Mouse (Mus musculus) embryonic facial prominence, embryonic 10.5 days (tissue): ENCODE data around the gene Churc1. TPM values are rescaled to one million over a fixed set of nuclear protein-coding genes. Genes with fewer than 3 reads are reported as not detected.

Experiments
- DNase-seq: peaks from one replicate; pipeline ENCODE4 v3.0.0-alpha.2; 2017; ENCODE audit warnings: low spot score
- H3K27ac ChIP-seq: fragments of 300-500 bp; sonication (generic); replicated peaks from 2 replicates; pipeline ENCODE4 v1.5.1; 2016; ENCODE audit warnings: mild to moderate bottlenecking
- H3K27me3 ChIP-seq: fragments of 300-500 bp; sonication (generic); replicated peaks from 2 replicates; pipeline ENCODE4 v1.6.1; 2016; ENCODE audit warnings: low read depth, mild to moderate bottlenecking; ENCODE audit not compliant: poor library complexity, severe bottlenecking
- H3K36me3 ChIP-seq: fragments of 300-500 bp; sonication (generic); replicated peaks from 2 replicates; pipeline ENCODE4 v1.6.1; 2016; ENCODE audit warnings: mild to moderate bottlenecking, moderate library complexity
- H3K4me1 ChIP-seq: fragments of 300-500 bp; sonication (generic); 2 replicates; pipeline ENCODE4 v1.6.1; 2016
- H3K4me3 ChIP-seq: fragments of 300-500 bp; sonication (generic); 2 replicates; pipeline ENCODE4 v1.5.1; 2016; ENCODE audit warnings: mild to moderate bottlenecking, moderate library complexity
- H3K9me3 ChIP-seq: fragments of 300-500 bp; sonication (generic); 2 replicates; pipeline ENCODE4 v1.6.1; 2016; ENCODE audit warnings: mild to moderate bottlenecking
- WGBS: fragments of 180-500 bp; shearing (Covaris S2); methylation state at CpG from one replicate; pipeline ENCODE4 v1.1.7; 2016; 5-methylcytosine and 5-hydroxymethylcytosine counted together
- polyA plus RNA-seq: library from polyadenylated mRNA; unstranded; fragments of >200 nt; fragmentation: Nextera tagmentation; extraction: Ambion mirVana; gene quantifications from 2 replicates; pipeline ENCODE4 v1.2.1, GENCODE M21; 2016

Gene Churc1
- polyA plus RNA-seq, 1 experiment from 2014 or later, result 101 TPM

DNA sequence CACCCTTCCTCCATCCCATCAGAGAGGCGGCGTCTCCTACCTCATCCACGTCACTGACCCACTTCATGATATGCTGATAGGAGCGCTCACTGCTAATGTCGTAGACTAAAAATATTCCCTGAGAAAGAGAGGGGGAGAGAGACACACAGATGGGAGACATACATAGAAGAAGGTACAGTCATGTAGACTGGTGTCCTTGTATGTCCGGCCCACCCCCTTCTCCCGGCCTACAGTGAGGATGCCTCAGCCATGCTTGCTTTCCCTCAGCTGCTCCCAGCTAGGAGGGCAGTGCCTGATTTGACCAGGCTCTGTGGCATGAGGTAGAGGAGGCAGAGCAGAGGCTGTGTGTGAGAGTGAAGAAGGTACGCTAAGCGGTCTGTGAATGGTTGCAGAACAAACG is 37.7 kb downstream of the Churc1 start:
- no peak for DNase-seq
- no peak overlapping the region for H3K27ac ChIP-seq
- no peaks in the 10 kb centered on the region for H3K36me3 ChIP-seq
- H3K9me3 ChIP-seq, result no peaks in the 10 kb centered on the region
- no peak overlapping the region for H3K4me3 ChIP-seq
- H3K4me1 ChIP-seq, result peaks cover 18% of the 10 kb centered on the region
- H3K27me3 ChIP-seq, result peaks cover 17% of the 10 kb centered on the region; the same call in 1 of the 2 replicates
- 89% methylated on average over 10 of the region's 10 CpGs for WGBS

DNA sequence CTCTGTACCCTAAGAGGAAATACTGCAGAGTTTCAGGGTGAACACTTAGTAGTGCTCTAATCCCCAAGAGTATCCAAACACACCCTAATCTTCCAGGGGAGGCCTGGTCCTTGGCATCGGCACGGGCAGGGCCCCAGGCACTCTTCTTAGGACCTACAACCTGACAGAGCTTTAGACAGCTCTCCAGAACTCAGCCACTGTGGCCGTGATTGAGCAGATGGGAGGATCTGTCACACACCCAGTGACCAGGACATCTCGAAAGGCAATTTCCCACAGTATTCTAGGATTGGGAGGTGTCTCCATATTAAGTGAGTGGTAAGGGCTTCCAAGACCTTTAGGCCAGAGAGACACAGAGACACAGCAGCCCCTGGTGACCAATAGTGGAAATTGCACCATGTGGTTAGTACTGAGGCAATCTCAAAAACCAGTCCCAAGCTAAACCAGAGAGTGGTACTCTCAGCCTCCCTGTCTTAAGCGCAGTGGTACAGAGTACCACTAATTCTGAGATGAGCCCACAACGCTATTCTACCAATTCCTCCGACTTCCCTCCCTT is 38.4 kb downstream of the Churc1 start:
- no peaks in the 10 kb centered on the region for H3K36me3 ChIP-seq
- WGBS, result 62% methylated on average over 7 of the region's 7 CpGs
- peaks cover 13% of the 10 kb centered on the region for H3K4me1 ChIP-seq
- no peak overlapping the region for H3K27ac ChIP-seq
- H3K4me3 ChIP-seq, result no peak overlapping the region
- peaks cover 17% of the 10 kb centered on the region; the same call in 1 of the 2 replicates for H3K27me3 ChIP-seq
- no peaks in the 10 kb centered on the region for H3K9me3 ChIP-seq
- peak; percentile 50 for DNase-seq

DNA sequence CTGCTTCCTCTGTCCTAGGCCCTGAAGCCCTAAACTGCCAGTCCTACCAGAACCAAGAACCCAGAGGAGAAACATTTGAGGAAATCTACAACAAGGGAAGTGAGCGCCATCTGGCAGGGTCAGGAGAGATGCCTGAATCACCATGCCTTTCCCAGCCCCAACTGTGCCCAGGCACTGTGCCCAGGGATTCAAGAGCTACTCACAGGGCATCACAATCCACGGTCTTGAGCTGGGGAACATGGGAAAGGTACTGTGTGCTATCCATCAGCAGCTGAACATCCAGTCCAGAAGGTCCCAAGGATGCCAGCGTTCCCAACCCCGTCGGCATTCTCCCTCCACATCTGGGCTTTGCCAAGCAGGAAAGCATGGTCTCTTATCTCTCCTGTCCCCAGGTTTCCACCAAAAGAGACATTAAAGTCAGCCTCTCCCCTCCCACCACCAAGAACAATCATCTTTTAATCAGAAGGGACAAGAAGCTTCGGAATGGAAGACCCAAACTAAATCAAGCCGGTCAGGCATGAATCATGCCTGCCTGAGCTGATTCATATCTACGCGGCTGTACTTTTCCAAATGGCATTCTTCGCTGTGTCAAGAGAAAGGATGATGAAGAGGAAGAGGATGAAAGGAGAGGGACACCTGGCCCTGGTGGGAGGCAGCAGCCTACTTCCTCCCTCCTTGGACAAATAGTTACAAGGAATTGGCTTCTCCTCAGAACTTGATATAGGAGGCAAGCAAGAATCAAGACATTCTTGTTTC is 39.9 kb downstream of the Churc1 start:
- no peak overlapping the region for H3K27ac ChIP-seq
- H3K9me3 ChIP-seq, result no peaks in the 10 kb centered on the region
- DNase-seq, result no peak
- H3K27me3 ChIP-seq, result 0 out of 2 replicates have a peak, but pooled peaks cover 7% of the 10 kb centered on the region
- H3K4me1 ChIP-seq, result no peaks in the 10 kb centered on the region
- no peaks in the 10 kb centered on the region for H3K36me3 ChIP-seq
- no peak overlapping the region for H3K4me3 ChIP-seq
- WGBS, result 89% methylated on average over 10 of the region's 10 CpGs

DNA sequence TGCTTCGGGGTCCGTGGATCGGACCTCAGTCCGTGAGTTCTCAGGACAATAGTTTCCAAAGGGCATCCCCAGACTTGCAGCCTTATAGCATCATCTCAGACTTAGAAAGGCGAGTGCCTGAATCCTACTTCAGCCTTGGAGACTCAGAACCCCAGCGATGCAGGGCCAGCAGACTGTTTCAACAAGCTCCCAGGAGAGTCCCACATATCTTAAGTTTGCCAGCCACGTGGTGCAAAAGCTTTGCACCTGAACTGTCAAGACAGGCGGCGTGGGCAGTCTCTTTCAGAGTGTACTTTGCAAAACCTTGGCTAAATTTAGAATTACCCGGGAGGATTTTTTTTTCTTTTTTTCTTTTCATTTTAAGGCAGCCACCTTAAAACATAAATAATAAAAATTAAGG is 42.5 kb downstream of the Churc1 start:
- no peak for DNase-seq
- Histone ChIP-seq H3K4me1 (no peaks in the 10 kb centered on the region), H3K36me3 (no peaks in the 10 kb centered on the region), H3K9me3 (no peaks in the 10 kb centered on the region), H3K27ac (no peak overlapping the region), H3K4me3 (no peak overlapping the region), H3K27me3 (0 out of 2 replicates have a peak, but pooled peaks cover 7% of the 10 kb centered on the region)
- WGBS, result 83% methylated on average over 10 of the region's 10 CpGs

DNA sequence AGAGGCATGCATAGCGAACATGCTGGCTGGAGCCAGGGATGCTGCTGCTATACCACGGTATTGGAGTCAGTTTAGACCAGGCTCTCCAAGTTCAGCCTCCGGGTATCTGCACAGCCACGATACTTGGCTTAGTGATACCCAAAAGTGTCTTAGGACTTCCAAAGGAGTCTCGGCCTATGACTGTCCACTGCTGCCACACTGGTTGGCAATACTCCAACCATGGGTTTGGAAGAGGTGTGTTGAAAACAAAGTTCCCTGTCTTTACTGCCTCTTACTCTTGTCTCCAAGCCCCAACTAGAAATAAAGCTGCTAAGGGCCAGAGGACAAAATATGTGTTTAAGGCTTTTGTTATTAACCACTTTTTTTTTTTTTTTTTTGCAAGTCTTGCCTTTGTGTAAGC is 45.2 kb downstream of the Churc1 start:
- H3K4me3 ChIP-seq, result no peak overlapping the region
- no peaks in the 10 kb centered on the region for H3K9me3 ChIP-seq
- peaks cover 3% of the 10 kb centered on the region; the same call in 1 of the 2 replicates for H3K4me1 ChIP-seq
- H3K36me3 ChIP-seq, result no peaks in the 10 kb centered on the region
- no peak overlapping the region for H3K27ac ChIP-seq
- no peak for DNase-seq
- no peaks in the 10 kb centered on the region for H3K27me3 ChIP-seq
- 92% methylated on average over 5 of the region's 5 CpGs for WGBS

DNA sequence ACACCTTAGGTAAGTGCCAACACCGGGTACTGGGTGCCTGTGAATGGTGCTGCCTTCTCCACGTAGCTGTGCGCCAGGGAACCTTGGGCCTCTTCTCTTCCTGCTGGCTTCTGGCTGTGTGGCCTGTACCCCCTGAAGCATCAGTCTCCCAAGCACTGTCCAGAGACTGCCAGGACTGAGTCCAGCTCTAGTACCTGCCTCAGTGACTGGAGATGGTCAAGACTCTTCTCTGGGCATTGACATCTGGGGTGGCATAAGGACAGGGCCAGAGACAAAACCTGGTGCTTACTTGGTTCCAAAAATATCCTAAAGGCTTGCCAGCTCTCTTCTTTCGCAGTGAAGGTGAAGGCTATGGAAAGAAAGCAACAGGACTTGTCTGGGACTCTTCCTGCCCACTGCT is 45.7 kb downstream of the Churc1 start:
- H3K4me1 ChIP-seq, result peaks cover 5% of the 10 kb centered on the region; the same call in 1 of the 2 replicates
- no peak overlapping the region for H3K4me3 ChIP-seq
- H3K27me3 ChIP-seq, result 0 out of 2 replicates have a peak, but pooled peaks cover under 1% of the 10 kb centered on the region
- no peak overlapping the region for H3K27ac ChIP-seq
- 94% methylated on average over 4 of the region's 4 CpGs for WGBS
- H3K36me3 ChIP-seq, result no peaks in the 10 kb centered on the region
- no peak for DNase-seq
- H3K9me3 ChIP-seq, result no peaks in the 10 kb centered on the region

DNA sequence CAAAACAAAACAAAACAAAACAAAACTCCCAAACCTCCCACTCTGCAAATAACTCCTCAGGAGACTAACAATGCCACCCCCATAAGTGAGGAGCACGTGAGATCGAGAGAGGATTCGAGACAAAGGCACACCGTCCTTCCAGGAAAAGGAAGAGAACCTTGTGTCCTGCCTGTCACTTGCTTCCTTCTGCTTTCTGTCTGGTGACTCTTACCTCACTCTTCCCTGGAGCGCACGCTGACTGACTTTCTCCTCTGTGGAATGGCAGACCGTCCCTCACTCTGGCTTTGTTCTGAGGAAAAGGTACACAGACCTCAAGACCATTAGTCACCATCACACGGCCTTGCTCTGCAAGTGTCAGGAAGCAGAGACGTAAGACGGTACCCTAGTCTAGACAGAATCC is 48.2 kb downstream of the Churc1 start:
- H3K36me3 ChIP-seq, result no peaks in the 10 kb centered on the region
- no peak for DNase-seq
- no peak overlapping the region for H3K4me3 ChIP-seq
- peaks cover 12% of the 10 kb centered on the region; the same call in 1 of the 2 replicates for H3K27me3 ChIP-seq
- no peak overlapping the region for H3K27ac ChIP-seq
- H3K9me3 ChIP-seq, result no peaks in the 10 kb centered on the region
- peaks cover 30% of the 10 kb centered on the region for H3K4me1 ChIP-seq
- 82% methylated on average over 10 of the region's 10 CpGs for WGBS

DNA sequence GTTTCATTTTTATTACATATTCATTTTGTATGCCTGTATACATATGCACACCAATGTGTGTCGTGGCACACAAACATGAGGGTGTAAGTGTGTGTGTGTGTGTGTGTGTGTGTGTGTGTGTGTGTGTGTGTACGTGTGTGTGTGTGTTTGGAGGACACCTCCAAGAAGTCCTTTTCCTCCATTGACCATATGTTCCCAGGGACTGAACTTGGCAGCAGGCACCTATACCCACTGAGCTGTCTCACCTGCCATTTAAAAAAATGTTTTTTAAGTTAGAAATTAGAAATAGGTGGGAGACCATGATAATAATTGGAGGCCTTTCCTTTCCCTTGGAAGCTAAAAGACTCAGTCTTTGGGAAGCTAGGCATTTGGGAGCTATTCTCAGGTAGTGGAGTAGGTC is 48.8 kb downstream of the Churc1 start:
- WGBS, result 84% methylated on average over 2 of the region's 2 CpGs
- Histone ChIP-seq H3K36me3 (no peaks in the 10 kb centered on the region), H3K9me3 (no peaks in the 10 kb centered on the region), H3K27ac (no peak overlapping the region), H3K4me1 (peaks cover 36% of the 10 kb centered on the region), H3K27me3 (peaks cover 18% of the 10 kb centered on the region), H3K4me3 (no peak overlapping the region)
- DNase-seq, result no peak

DNA sequence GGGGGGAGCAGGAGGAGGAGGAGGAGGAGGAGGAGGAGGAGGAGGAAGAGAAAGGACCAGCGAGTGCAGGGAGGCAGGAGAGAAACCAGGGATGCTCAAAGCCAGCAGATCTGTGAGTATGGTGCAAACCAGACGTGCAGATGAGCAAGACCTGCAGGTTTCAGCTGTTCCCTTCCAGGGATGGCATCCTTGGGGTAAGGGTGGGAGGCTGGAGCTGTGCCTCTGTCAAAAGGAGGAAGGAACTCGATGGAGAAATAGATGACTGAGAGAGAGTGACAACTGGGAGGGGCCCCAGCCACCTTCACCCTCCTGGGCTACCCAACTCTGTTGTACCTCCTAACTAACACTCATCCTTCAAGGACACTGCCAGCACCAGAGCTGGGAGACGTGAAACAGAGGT is 51.4 kb downstream of the Churc1 start:
- no peaks in the 10 kb centered on the region for H3K36me3 ChIP-seq
- no peak for DNase-seq
- H3K4me1 ChIP-seq, result peaks cover 55% of the 10 kb centered on the region
- peaks cover 44% of the 10 kb centered on the region for H3K27me3 ChIP-seq
- H3K27ac ChIP-seq, result peak overlapping the region; percentile 48; the same call in 1 of the 2 replicates
- WGBS, result 47% methylated on average over 4 of the region's 4 CpGs
- no peaks in the 10 kb centered on the region for H3K9me3 ChIP-seq
- H3K4me3 ChIP-seq, result no peak overlapping the region

DNA sequence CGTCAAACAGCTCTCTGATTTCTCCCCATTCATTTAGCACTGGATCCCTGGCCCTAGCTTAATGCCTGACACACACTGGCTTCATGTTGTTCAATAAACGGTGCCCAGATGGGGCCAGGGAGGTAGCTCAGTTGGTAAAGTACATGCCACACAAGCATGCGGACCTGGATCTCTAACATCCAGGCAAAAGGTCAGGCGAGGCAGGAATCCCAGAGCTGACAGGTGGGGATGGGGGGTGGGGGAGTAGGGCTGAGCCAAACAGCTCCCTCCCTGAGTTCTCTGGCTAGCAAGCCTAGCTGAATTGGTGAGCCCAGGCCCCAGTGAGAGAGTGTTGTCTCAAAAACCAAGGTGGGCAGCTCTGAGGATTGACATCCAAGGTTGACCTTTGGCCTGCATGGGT is 51.8 kb downstream of the Churc1 start:
- Histone ChIP-seq H3K9me3 (no peaks in the 10 kb centered on the region), H3K4me3 (no peak overlapping the region), H3K4me1 (peaks cover 59% of the 10 kb centered on the region), H3K27me3 (peaks cover 49% of the 10 kb centered on the region), H3K27ac (0 out of 2 replicates have a peak overlapping the region, but pooled peaks have one; percentile 48), H3K36me3 (no peaks in the 10 kb centered on the region)
- no peak for DNase-seq
- WGBS, result 55% methylated on average over 4 of the region's 4 CpGs

DNA sequence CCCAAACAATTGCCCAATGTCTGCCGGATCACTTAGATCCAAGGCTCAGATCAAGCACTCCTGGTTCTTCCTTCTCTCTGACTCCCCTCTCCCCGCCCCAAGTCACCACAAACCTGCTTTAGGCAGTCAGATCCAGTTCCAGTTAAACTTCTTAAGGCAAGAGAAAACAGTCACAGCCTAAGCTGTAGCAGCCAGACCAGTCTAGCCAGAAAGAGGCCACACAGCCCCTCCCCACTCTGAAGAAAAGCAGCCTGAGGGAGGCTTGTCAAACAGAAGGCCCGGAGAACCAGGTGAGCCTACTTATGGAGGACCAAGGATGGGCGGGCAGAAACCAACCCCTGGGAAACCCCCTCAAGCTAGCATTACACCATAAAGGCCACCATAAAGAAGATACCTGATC is 52.8 kb downstream of the Churc1 start:
- Histone ChIP-seq H3K27me3 (peaks cover 58% of the 10 kb centered on the region), H3K36me3 (no peaks in the 10 kb centered on the region), H3K27ac (peak overlapping the region; percentile 77), H3K4me1 (peaks cover 67% of the 10 kb centered on the region), H3K4me3 (no peak overlapping the region), H3K9me3 (no peaks in the 10 kb centered on the region)
- WGBS, result 54% methylated on average over 4 of the region's 4 CpGs
- DNase-seq, result peak; percentile 62

DNA sequence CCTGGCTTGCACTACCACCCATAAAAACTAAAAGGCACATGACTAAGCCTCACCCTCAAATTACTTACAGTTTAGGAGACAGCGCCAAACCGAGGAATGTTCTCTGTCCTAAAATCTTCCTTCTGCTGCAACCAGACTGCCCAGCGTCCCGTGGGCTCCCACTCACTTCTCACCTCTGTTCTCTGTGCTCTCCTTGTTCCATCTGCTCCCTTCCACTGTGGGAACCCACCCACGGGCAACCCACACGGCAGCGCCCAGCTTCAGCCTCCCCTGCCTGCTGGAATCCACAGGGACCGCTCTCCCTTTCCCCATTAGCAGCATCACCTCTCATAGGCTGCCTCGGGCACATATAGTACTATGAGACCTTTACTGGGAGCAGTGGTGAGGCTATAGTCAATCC is 53.6 kb downstream of the Churc1 start:
- H3K27me3 ChIP-seq, result peaks cover 66% of the 10 kb centered on the region
- 85% methylated on average over 9 of the region's 9 CpGs for WGBS
- H3K4me1 ChIP-seq, result peaks cover 67% of the 10 kb centered on the region
- no peaks in the 10 kb centered on the region for H3K9me3 ChIP-seq
- no peak for DNase-seq
- H3K36me3 ChIP-seq, result no peaks in the 10 kb centered on the region
- H3K27ac ChIP-seq, result peak overlapping the region; percentile 77
- no peak overlapping the region for H3K4me3 ChIP-seq

DNA sequence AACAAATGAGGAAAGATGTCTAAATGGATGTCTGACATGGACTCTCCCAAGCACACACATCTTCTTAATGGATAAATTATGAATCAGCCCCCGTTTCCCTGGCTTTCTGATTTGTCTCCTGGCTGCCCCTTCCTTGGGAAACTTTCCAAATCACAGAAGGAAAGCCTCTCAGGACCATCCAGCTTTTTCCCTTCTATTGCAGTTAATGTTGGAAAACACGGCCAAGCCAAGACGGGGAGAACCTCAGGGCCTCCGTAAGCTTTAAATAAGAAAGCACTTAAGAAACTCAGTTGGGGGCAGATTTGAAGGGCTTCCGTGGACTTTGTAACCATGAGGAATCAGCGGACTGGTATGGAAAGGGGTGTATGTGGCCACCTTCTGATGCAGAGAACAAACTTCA is 54.5 kb downstream of the Churc1 start:
- no peak for DNase-seq
- 76% methylated on average over 6 of the region's 6 CpGs for WGBS
- H3K4me3 ChIP-seq, result no peak overlapping the region
- H3K9me3 ChIP-seq, result no peaks in the 10 kb centered on the region
- peaks cover 70% of the 10 kb centered on the region for H3K4me1 ChIP-seq
- H3K27me3 ChIP-seq, result peaks cover 75% of the 10 kb centered on the region
- H3K27ac ChIP-seq, result no peak overlapping the region
- H3K36me3 ChIP-seq, result no peaks in the 10 kb centered on the region
